Mouse (Mus musculus) midbrain, postnatal 0 days (tissue): ENCODE results near the gene Topors. TPM values are rescaled to one million over a fixed set of nuclear protein-coding genes. Genes with fewer than 3 reads are reported as not detected.
"Not testable (repeated sequence)": the region's sequence is repeated elsewhere in the genome, so short reads cannot be mapped to it uniquely, and the experiment has no call there.

Source experiments
- ATAC-seq: fragments of 200-750 bp; cut with Nextera tagmentation; 2 replicates; pipeline ENCODE4 v1.8.0; 2017; ENCODE audit warnings: moderate number of reproducible peaks, mild to moderate bottlenecking, moderate TSS enrichment, moderate library complexity; ENCODE audit not compliant: low FRiP score
- DNase-seq: peaks from one replicate; pipeline ENCODE4 v3.0.0-alpha.2; 2015; ENCODE audit warnings: low spot score
- H3K27ac ChIP-seq: fragments of 300-500 bp; sonication (generic); 2 replicates; pipeline ENCODE4 v1.5.1; 2014; ENCODE audit warnings: low read depth, mild to moderate bottlenecking, low read length, mixed read lengths
- H3K27me3 ChIP-seq: fragments of 300-500 bp; sonication (generic); 2 replicates; pipeline ENCODE4 v1.6.1; 2014; ENCODE audit warnings: low read length, control low read depth, mixed read lengths; ENCODE audit not compliant: insufficient read depth
- H3K36me3 ChIP-seq: fragments of 300-500 bp; sonication (generic); 2 replicates; pipeline ENCODE4 v1.6.1; 2014; ENCODE audit warnings: low read length, control low read depth, mixed read lengths; ENCODE audit not compliant: insufficient read depth
- H3K4me1 ChIP-seq: fragments of 300-500 bp; sonication (generic); 2 replicates; pipeline ENCODE4 v1.6.1; 2014; ENCODE audit warnings: mild to moderate bottlenecking, control low read depth, antibody characterized with exemption, low read length, mixed read lengths; ENCODE audit not compliant: insufficient read depth
- H3K4me2 ChIP-seq: fragments of 300-500 bp; sonication (generic); 2 replicates; pipeline ENCODE4 v1.6.1; 2014; ENCODE audit warnings: low read depth, mild to moderate bottlenecking, low read length, mixed read lengths; ENCODE audit not compliant: poor library complexity, severe bottlenecking
- H3K4me3 ChIP-seq: fragments of 300-500 bp; sonication (generic); 2 replicates; pipeline ENCODE4 v1.5.1; 2014; ENCODE audit warnings: low read depth, mild to moderate bottlenecking, low read length, moderate library complexity
- H3K9ac ChIP-seq: fragments of 300-500 bp; sonication (generic); replicated peaks from 2 replicates; pipeline ENCODE4 v1.6.1; 2014; ENCODE audit warnings: mild to moderate bottlenecking, low read length, moderate library complexity, mixed read lengths; ENCODE audit not compliant: poor library complexity, severe bottlenecking
- H3K9me3 ChIP-seq: fragments of 300-500 bp; sonication (generic); 2 replicates; pipeline ENCODE4 v1.6.1; 2016; ENCODE audit warnings: low read length, control low read depth
- CTCF ChIP-seq: IDR thresholded peaks from 2 replicates; pipeline ENCODE4 v1.5.1; 2016; ENCODE audit warnings: antibody characterized with exemption, mild to moderate bottlenecking
- WGBS: fragments of 180-500 bp; shearing (Covaris S2); extraction: QIAGEN DNeasy Blood & Tissue Kit; methylation state at CpG from one replicate; pipeline ENCODE4 v1.1.7; 2014; 5-methylcytosine and 5-hydroxymethylcytosine counted together
- polyA plus RNA-seq: library from polyadenylated mRNA; unstranded; fragments of >200 nt; fragmentation: Nextera tagmentation; extraction: Ambion mirVana; gene quantifications from 2 replicates; pipeline ENCODE4 v1.2.1, GENCODE M21; 2015
- total RNA-seq: library from RNA; depleted of rRNA; stranded (reverse); fragments of >200 nt; gene quantifications from 2 replicates; pipeline ENCODE4 v1.2.3, GENCODE M21; 2014

Gene Topors
- total and polyA plus RNA-seq, 2 experiments from 2014 or later: 25.3 to 29.9 TPM

GRCm38 (mm10) chr4:40302445-40303125, 32.9 kb upstream of the Topors start:
- ATAC-seq: no peak
- no peak for DNase-seq
- Histone ChIP-seq H3K27ac (no peak overlapping the region), H3K9ac (no peak overlapping the region), H3K4me2 (no peak overlapping the region), H3K4me1 (no peaks in the 10 kb centered on the region), H3K27me3 (no peaks in the 10 kb centered on the region), H3K9me3 (no peaks in the 10 kb centered on the region), H3K36me3 (no peaks in the 10 kb centered on the region), H3K4me3 (no peak overlapping the region)
- WGBS: 84% methylated on average over 10 of the region's 10 CpGs
- TF ChIP-seq CTCF: no peak

- H3K27me3 ChIP-seq: no peaks in the 10 kb centered on the region
- H3K4me1 ChIP-seq: no peaks in the 10 kb centered on the region
- 11% methylated on average over 16 of the region's 16 CpGs for WGBS
- 0 out of 2 replicates have a peak overlapping the region, but pooled peaks have one; percentile 28 for H3K4me2 ChIP-seq
- peak; percentile 94 for TF ChIP-seq CTCF
- peak; percentile 93 for DNase-seq
- no peaks in the 10 kb centered on the region for H3K36me3 ChIP-seq
- H3K9ac ChIP-seq: no peak overlapping the region
- H3K27ac ChIP-seq: no peak overlapping the region
- no peak overlapping the region for H3K4me3 ChIP-seq
- H3K9me3 ChIP-seq: no peaks in the 10 kb centered on the region
- ATAC-seq: peak; percentile 74
These were observed 31.6 kb upstream of the Topors start for GRCm38 (mm10) chr4:40301076-40301789.

- H3K9ac ChIP-seq: no peak overlapping the region
- no peak for TF ChIP-seq CTCF
These were observed 29.5 kb upstream of the Topors start for GRCm38 (mm10) chr4:40299169-40299568.

GRCm38 (mm10) chr4:40291511-40291910, 21.9 kb upstream of the Topors start:
- WGBS: 95% methylated on average over 11 of the region's 11 CpGs

More at GRCm38 (mm10) chr4:40299169-40299568, 29.5 kb upstream of the Topors start:
- WGBS: 74% methylated on average over 5 of the region's 5 CpGs
- Histone ChIP-seq H3K27ac (no peak overlapping the region), H3K36me3 (no peaks in the 10 kb centered on the region), H3K4me1 (no peaks in the 10 kb centered on the region), H3K27me3 (no peaks in the 10 kb centered on the region), H3K4me3 (no peak overlapping the region), H3K4me2 (no peak overlapping the region), H3K9me3 (no peaks in the 10 kb centered on the region)
- DNase-seq: no peak
- no peak for ATAC-seq

GRCm38 (mm10) chr4:40289046-40289445, 19.4 kb upstream of the Topors start:
- no peak overlapping the region for H3K27ac ChIP-seq

More at GRCm38 (mm10) chr4:40291511-40291910, 21.9 kb upstream of the Topors start:
- not testable (repeated sequence) for H3K9ac ChIP-seq, H3K4me3 ChIP-seq, H3K27ac ChIP-seq, H3K27me3 ChIP-seq, H3K4me2 ChIP-seq, DNase-seq, ATAC-seq, H3K4me1 ChIP-seq, H3K9me3 ChIP-seq, H3K36me3 ChIP-seq

GRCm38 (mm10) chr4:40287415-40287814, 17.8 kb upstream of the Topors start:
- Histone ChIP-seq H3K36me3 (no peaks in the 10 kb centered on the region), H3K9me3 (no peaks in the 10 kb centered on the region), H3K4me3 (no peak overlapping the region), H3K9ac (no peak overlapping the region), H3K27me3 (no peaks in the 10 kb centered on the region), H3K27ac (no peak overlapping the region), H3K4me2 (no peak overlapping the region), H3K4me1 (no peaks in the 10 kb centered on the region)
- WGBS: 79% methylated on average over 6 of the region's 6 CpGs
- DNase-seq (no peak), ATAC-seq (no peak)
- TF ChIP-seq CTCF: no peak

More at GRCm38 (mm10) chr4:40289046-40289445, 19.4 kb upstream of the Topors start:
- no peak for TF ChIP-seq CTCF
- H3K9ac ChIP-seq: no peak overlapping the region
- H3K4me2 ChIP-seq: no peak overlapping the region
- ATAC-seq: no peak
- 93% methylated on average over 2 of the region's 2 CpGs for WGBS
- no peaks in the 10 kb centered on the region for H3K4me1 ChIP-seq
- DNase-seq: no peak
- no peaks in the 10 kb centered on the region for H3K9me3 ChIP-seq
- H3K36me3 ChIP-seq: no peaks in the 10 kb centered on the region
- H3K4me3 ChIP-seq: no peak overlapping the region
- no peaks in the 10 kb centered on the region for H3K27me3 ChIP-seq
